Mouse (Mus musculus) ovary, postnatal 14 days (tissue): ENCODE results near the gene Cryba1.

ENCODE experiments used
- DNase-seq: peaks from one replicate; pipeline ENCODE4 v3.0.0; 2022; ENCODE audit warnings: low spot score

Cryba1 gene

GRCm38 (mm10) chr11:77719055-77719454 lies 6.0 kb downstream of the Cryba1 start:
- DNase-seq, result no peak

- no peak for DNase-seq
Observed at GRCm38 (mm10) chr11:77713736-77714135, 11.3 kb downstream of the Cryba1 start.

GRCm38 (mm10) chr11:77709039-77709438 lies 16.0 kb downstream of the Cryba1 start:
- DNase-seq, result no peak

- no peak for DNase-seq
Observed at GRCm38 (mm10) chr11:77705920-77706319, 19.2 kb downstream of the Cryba1 start.

- DNase-seq, result no peak
Observed at GRCm38 (mm10) chr11:77697232-77697631, 27.9 kb downstream of the Cryba1 start.

GRCm38 (mm10) chr11:77693026-77693425 lies 32.1 kb downstream of the Cryba1 start:
- no peak for DNase-seq

GRCm38 (mm10) chr11:77687541-77688131 lies 37.4 kb downstream of the Cryba1 start:
- DNase-seq, result peak; percentile 15

- peak; percentile 46 for DNase-seq
Observed at GRCm38 (mm10) chr11:77686841-77687540, 38.1 kb downstream of the Cryba1 start.

GRCm38 (mm10) chr11:77686346-77686840 lies 38.7 kb downstream of the Cryba1 start:
- peak; percentile 11 for DNase-seq

GRCm38 (mm10) chr11:77685383-77686265 lies 39.5 kb downstream of the Cryba1 start, which contains the start of gene Nufip2:
Nufip2 (plus strand) TSS chr11:77686155.
- peak; percentile 98 for DNase-seq

- DNase-seq, result no peak
Observed at GRCm38 (mm10) chr11:77684896-77685295, 40.2 kb downstream of the Cryba1 start.

GRCm38 (mm10) chr11:77680018-77680417 lies 45.1 kb downstream of the Cryba1 start:
- DNase-seq, result no peak

- no peak for DNase-seq
Observed at GRCm38 (mm10) chr11:77673428-77673991, 51.6 kb downstream of the Cryba1 start.

- no peak for DNase-seq
Observed at GRCm38 (mm10) chr11:77672746-77673145, 52.3 kb downstream of the Cryba1 start.
